Comparison of ENCODE assay signal across 8 mouse cellular contexts in the genomic region with DNA sequence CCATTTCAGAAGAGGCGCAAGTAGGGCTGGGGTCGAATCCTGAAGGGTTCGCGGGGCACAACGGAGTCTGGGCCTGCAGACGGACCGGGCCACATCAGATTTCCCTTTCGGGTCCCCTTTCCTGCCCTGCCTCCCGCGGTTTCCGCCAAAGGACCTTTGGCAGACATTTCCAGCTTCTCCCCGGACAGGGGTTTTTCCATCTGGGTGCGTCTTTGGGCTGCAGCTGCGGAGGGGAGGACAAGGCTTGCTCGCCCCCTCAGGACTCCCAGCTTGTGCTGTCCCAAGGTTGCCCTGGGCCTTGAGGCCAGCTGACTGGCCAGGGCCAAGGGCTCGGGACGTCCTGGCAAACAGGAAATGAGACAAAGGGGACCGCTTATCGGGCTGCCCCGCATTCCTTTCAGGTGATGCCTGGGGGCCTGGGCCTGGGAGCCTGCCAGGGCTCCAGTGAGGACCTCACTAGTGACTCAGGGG. TPM values are rescaled to one million over a fixed set of nuclear protein-coding genes. Genes with fewer than 3 reads are reported as not detected.
DNase-seq lines count a peak whose midpoint lies in the region; ATAC-seq and TF ChIP-seq lines count a peak whose summit lies in the region.

No protein-coding gene starts in this region.

- no peak for TF ChIP-seq POLR2A in liver, adult 2 months (IDR thresholded peaks at IDR 0.05; ENCODE audit: extremely low read depth, insufficient read depth, low read length)

- peak overlapping the region; percentile 45 for H3K27ac ChIP-seq in liver, adult 2 months (replicated peaks; ENCODE audit: insufficient read depth, low read depth, low read length)
- H3K27ac ChIP-seq in intestine, embryonic 14.5 days (ENCODE audit: low read depth): peak overlapping the region; percentile 33; the same call in 1 of the 2 replicates
- H3K27ac ChIP-seq in liver, embryonic 15.5 days (replicated peaks): no peak overlapping the region
- no peak overlapping the region for H3K27ac ChIP-seq in neural tube, embryonic 15.5 days (replicated peaks)

- H3K9me3 ChIP-seq in intestine, embryonic 14.5 days (ENCODE audit: control insufficient read depth, low read length): no peaks in the 10 kb centered on the region
- H3K9me3 ChIP-seq in liver, embryonic 15.5 days (replicated peaks): no peaks in the 10 kb centered on the region
- no peaks in the 10 kb centered on the region for H3K9me3 ChIP-seq in neural tube, embryonic 15.5 days (replicated peaks)

- no peak for DNase-seq in liver, adult 2 months (ENCODE audit: extremely low read depth, low read depth, low spot score)
- DNase-seq in liver: no peak
- peak; percentile 72 for DNase-seq in intestine, embryonic 14.5 days (ENCODE audit: low spot score)
- DNase-seq in frontal cortex, postnatal 14 days (ENCODE audit: low spot score in 2 of 2): no peak
- DNase-seq in left cerebral cortex, postnatal 25 days (ENCODE audit: low spot score in 2 of 2): no peak

- H3K27me3 ChIP-seq in liver, adult 2 months (ENCODE audit: control insufficient read depth, insufficient read depth, low read length): no peaks in the 10 kb centered on the region
- no peaks in the 10 kb centered on the region for H3K27me3 ChIP-seq in intestine, embryonic 14.5 days (replicated peaks; ENCODE audit: control insufficient read depth, insufficient read depth, low read length)
- peaks cover 67% of the 10 kb centered on the region for H3K27me3 ChIP-seq in liver, embryonic 15.5 days
- peaks cover 39% of the 10 kb centered on the region for H3K27me3 ChIP-seq in neural tube, embryonic 15.5 days (replicated peaks)

- no peaks in the 10 kb centered on the region for H3K36me3 ChIP-seq in liver, adult 2 months (ENCODE audit: control insufficient read depth, insufficient read depth, low read length)
- H3K36me3 ChIP-seq in intestine, embryonic 14.5 days (ENCODE audit: control insufficient read depth, insufficient read depth, low read length): no peaks in the 10 kb centered on the region
- H3K36me3 ChIP-seq in liver, embryonic 15.5 days (replicated peaks): peaks cover 23% of the 10 kb centered on the region; the same call in 1 of the 2 replicates
- H3K36me3 ChIP-seq in neural tube, embryonic 15.5 days: no peaks in the 10 kb centered on the region

- H3K79me2 ChIP-seq in liver, adult 2 months (ENCODE audit: control insufficient read depth, insufficient read depth, low read length): no peaks in the 10 kb centered on the region

- intact Hi-C loops in left cerebral cortex, postnatal 25 days (cut with DNase I): no loop called here

- peak overlapping the region; percentile 14; the same call in 1 of the 2 replicates for H3K4me3 ChIP-seq in liver, adult 2 months (ENCODE audit: insufficient read depth, low read depth, low read length)
- H3K4me3 ChIP-seq in intestine, embryonic 14.5 days (ENCODE audit: low read depth, low read length): 0 out of 2 replicates have a peak overlapping the region, but pooled peaks have one; percentile 6
- H3K4me3 ChIP-seq in liver, embryonic 15.5 days (replicated peaks): no peak overlapping the region
- 0 out of 2 replicates have a peak overlapping the region, but pooled peaks have one; percentile 5 for H3K4me3 ChIP-seq in neural tube, embryonic 15.5 days (replicated peaks)

- 15% methylated on average over 20 of the region's 20 CpGs for WGBS in liver, adult 2 months
- WGBS in intestine, embryonic 14.5 days: 7% methylated on average over 20 of the region's 20 CpGs
- 5% methylated on average over 20 of the region's 20 CpGs for WGBS in liver, embryonic 15.5 days (ENCODE audit: insufficient replicate concordance)
- WGBS in neural tube, embryonic 15.5 days: 16% methylated on average over 19 of the region's 20 CpGs

- no peak for TF ChIP-seq CTCF in liver, adult 2 months (IDR thresholded peaks at IDR 0.05; ENCODE audit: low read depth, low read length)

- H3K4me2 ChIP-seq in intestine, embryonic 14.5 days (ENCODE audit: low read length): peak overlapping the region; percentile 49
- peak overlapping the region; percentile 36 for H3K4me2 ChIP-seq in liver, embryonic 15.5 days
- H3K4me2 ChIP-seq in neural tube, embryonic 15.5 days: peak overlapping the region; percentile 28

- H3K9ac ChIP-seq in liver, adult 2 months (ENCODE audit: low read depth, low read length): peak overlapping the region; percentile 14
- peak overlapping the region; percentile 22 for H3K9ac ChIP-seq in intestine, embryonic 14.5 days (ENCODE audit: low read length)
- no peak overlapping the region for H3K9ac ChIP-seq in liver, embryonic 15.5 days
- H3K9ac ChIP-seq in neural tube, embryonic 15.5 days (replicated peaks): no peak overlapping the region

- peak; percentile 5; the same call in 1 of the 2 replicates for ATAC-seq in granulocyte monocyte progenitor cell, adult 5-6 weeks (replicated peaks; ENCODE audit: poor library complexity, severe bottlenecking)
- peak; percentile 34; the same call in 1 of the 2 replicates for ATAC-seq in intestine, embryonic 14.5 days (replicated peaks; ENCODE audit: low FRiP score, low TSS enrichment, low read depth)
- ATAC-seq in liver, embryonic 15.5 days (ENCODE audit: insufficient read depth): no peak
- ATAC-seq in neural tube, embryonic 15.5 days (ENCODE audit: low FRiP score): no peak

- peaks cover 3% of the 10 kb centered on the region; the same call in 1 of the 2 replicates for H3K4me1 ChIP-seq in liver, adult 2 months (ENCODE audit: control insufficient read depth, insufficient read depth, low read length)
- peaks cover 35% of the 10 kb centered on the region for H3K4me1 ChIP-seq in intestine, embryonic 14.5 days (replicated peaks; ENCODE audit: control insufficient read depth, insufficient read depth, low read length)
- H3K4me1 ChIP-seq in liver, embryonic 15.5 days (replicated peaks): peaks cover 16% of the 10 kb centered on the region
- H3K4me1 ChIP-seq in neural tube, embryonic 15.5 days: peaks cover 21% of the 10 kb centered on the region

RNA-seq across cellular contexts. Expression of a gene that starts 11.5 kb away (rescaled TPM):
- 13.3 and 21.4 TPM in 2 replicates for total RNA-seq in liver, adult 2 months (2014; rRNA removed)
- polyA plus RNA-seq in liver, adult 2 months (2012; rRNA removed): 30.5 and 35.3 TPM in 2 replicates
- 1.5 TPM in 1 of 2 replicates, not detected in the other for total RNA-seq in granulocyte monocyte progenitor cell, adult 5-6 weeks (2014; fragmentation: Nextera tagmentation)
- 0.82 and 1.1 TPM in 2 replicates for total RNA-seq in granulocyte monocyte progenitor cell, adult 5-6 weeks (2017)
- polyA plus RNA-seq in intestine, embryonic 14.5 days (2014; fragmentation: Nextera tagmentation; extraction: Ambion mirVana): 27.0 and 39.6 TPM in 2 replicates
- polyA plus RNA-seq in liver, embryonic 15.5 days (2015; fragmentation: Nextera tagmentation; extraction: Ambion mirVana): 41.1 and 47.6 TPM in 2 replicates
- 4.1 and 14.7 TPM in 2 replicates for polyA plus RNA-seq in neural tube, embryonic 15.5 days (2015; fragmentation: Nextera tagmentation; extraction: Ambion mirVana)
- 1 to 10 TPM; 8.0 to 9.2 TPM for total RNA-seq in left cerebral cortex, postnatal 25 days (2021)

RNA-seq across cellular contexts. Expression of a gene that starts 24.3 kb away (rescaled TPM):
- total RNA-seq in liver, adult 2 months (2014; rRNA removed): not detected in 2 replicates
- polyA plus RNA-seq in liver, adult 2 months (2012; rRNA removed): 0.04 TPM in 1 of 2 replicates, not detected in the other
- total RNA-seq in granulocyte monocyte progenitor cell, adult 5-6 weeks (2014; fragmentation: Nextera tagmentation): not detected in 2 replicates
- total RNA-seq in granulocyte monocyte progenitor cell, adult 5-6 weeks (2017): not detected in 2 replicates
- 0.15 TPM in 1 of 2 replicates, not detected in the other for polyA plus RNA-seq in intestine, embryonic 14.5 days (2014; fragmentation: Nextera tagmentation; extraction: Ambion mirVana)
- polyA plus RNA-seq in liver, embryonic 15.5 days (2015; fragmentation: Nextera tagmentation; extraction: Ambion mirVana): not detected in 2 replicates
- 3.7 and 3.9 TPM in 2 replicates for polyA plus RNA-seq in neural tube, embryonic 15.5 days (2015; fragmentation: Nextera tagmentation; extraction: Ambion mirVana)
- total RNA-seq in left cerebral cortex, postnatal 25 days (2021): 1 to 10 TPM; 2.2 to 2.7 TPM

RNA-seq across cellular contexts. Expression of a gene that starts 58.8 kb away (rescaled TPM):
- not detected in 2 replicates for total RNA-seq in liver, adult 2 months (2014; rRNA removed)
- not detected in 2 replicates for polyA plus RNA-seq in liver, adult 2 months (2012; rRNA removed)
- not detected in 2 replicates for total RNA-seq in granulocyte monocyte progenitor cell, adult 5-6 weeks (2014; fragmentation: Nextera tagmentation)
- not detected in 2 replicates for total RNA-seq in granulocyte monocyte progenitor cell, adult 5-6 weeks (2017)
- polyA plus RNA-seq in intestine, embryonic 14.5 days (2014; fragmentation: Nextera tagmentation; extraction: Ambion mirVana): not detected in 2 replicates
- not detected in 2 replicates for polyA plus RNA-seq in liver, embryonic 15.5 days (2015; fragmentation: Nextera tagmentation; extraction: Ambion mirVana)
- not detected in 2 replicates for polyA plus RNA-seq in neural tube, embryonic 15.5 days (2015; fragmentation: Nextera tagmentation; extraction: Ambion mirVana)
- total RNA-seq in left cerebral cortex, postnatal 25 days (2021): under 1 TPM in 1 of 2 experiments, not detected in 1; 0.16 TPM

Comparison
In these comparisons a context has a peak if more than half of its experiments do, and no peak if none do; other contexts are left out.
1. H3K27ac ChIP-seq: peak in liver, adult 2 months (single experiment) and intestine, embryonic 14.5 days (single experiment); none in liver, embryonic 15.5 days (single experiment) and neural tube, embryonic 15.5 days (single experiment).
2. H3K9ac ChIP-seq: peak in liver, adult 2 months (single experiment) and intestine, embryonic 14.5 days (single experiment); none in liver, embryonic 15.5 days (single experiment) and neural tube, embryonic 15.5 days (single experiment).
3. ATAC-seq: peak in granulocyte monocyte progenitor cell, adult 5-6 weeks (single experiment) and intestine, embryonic 14.5 days (single experiment); none in liver, embryonic 15.5 days (single experiment) and neural tube, embryonic 15.5 days (single experiment).
4. Peak in every context shown above with its lines, with median percentiles within 50 percentile points of each other: H3K4me2 ChIP-seq.